Mouse (Mus musculus) hindbrain, embryonic 14.5 days (tissue): Measurements from ENCODE around the gene Caap1. TPM values are rescaled to one million over a fixed set of nuclear protein-coding genes. Genes with fewer than 3 reads are reported as not detected.

ENCODE experiments used
- ATAC-seq: fragments of 200-750 bp; cut with Nextera tagmentation; 2 replicates; pipeline ENCODE4 v1.8.0; 2017; ENCODE audit warnings: moderate number of reproducible peaks, mild to moderate bottlenecking, moderate TSS enrichment, moderate library complexity; ENCODE audit not compliant: low FRiP score
- DNase-seq: peaks from one replicate; pipeline ENCODE4 v3.0.0-alpha.2; 2015; ENCODE audit warnings: low spot score
- H3K27ac ChIP-seq: fragments of 300-500 bp; sonication (generic); 2 replicates; pipeline ENCODE4 v1.5.1; 2014; ENCODE audit warnings: mild to moderate bottlenecking, moderate library complexity
- H3K27me3 ChIP-seq: fragments of 300-500 bp; sonication (generic); 2 replicates; pipeline ENCODE4 v1.6.1; 2014; ENCODE audit warnings: mild to moderate bottlenecking, low read length, mixed read lengths; ENCODE audit not compliant: control insufficient read depth, insufficient read depth
- H3K36me3 ChIP-seq: fragments of 300-500 bp; sonication (generic); replicated peaks from 2 replicates; pipeline ENCODE4 v1.6.1; 2014; ENCODE audit not compliant: control insufficient read depth, insufficient read depth
- H3K4me1 ChIP-seq: fragments of 300-500 bp; sonication (generic); replicated peaks from 2 replicates; pipeline ENCODE4 v1.6.1; 2014; ENCODE audit warnings: antibody characterized with exemption, low read length, mixed read lengths; ENCODE audit not compliant: control insufficient read depth, insufficient read depth
- H3K4me2 ChIP-seq: fragments of 300-500 bp; sonication (generic); replicated peaks from 2 replicates; pipeline ENCODE4 v1.6.1; 2014; ENCODE audit warnings: mild to moderate bottlenecking, moderate library complexity
- H3K4me3 ChIP-seq: fragments of 300-500 bp; sonication (generic); replicated peaks from 2 replicates; pipeline ENCODE4 v1.5.1; 2014; ENCODE audit warnings: mild to moderate bottlenecking, low read length
- H3K9ac ChIP-seq: fragments of 300-500 bp; sonication (generic); 2 replicates; pipeline ENCODE4 v1.6.1; 2014
- H3K9me3 ChIP-seq: fragments of 300-500 bp; sonication (generic); 2 replicates; pipeline ENCODE4 v1.6.1; 2016; ENCODE audit warnings: low read length; ENCODE audit not compliant: control insufficient read depth
- WGBS: fragments of 180-500 bp; shearing (Covaris S2); extraction: QIAGEN DNeasy Blood & Tissue Kit; methylation state at CpG from one replicate; pipeline ENCODE4 v1.1.7; 2014; 5-methylcytosine and 5-hydroxymethylcytosine counted together
- polyA plus RNA-seq: library from polyadenylated mRNA; unstranded; fragments of >200 nt; fragmentation: Nextera tagmentation; extraction: Ambion mirVana; gene quantifications from 2 replicates; pipeline ENCODE4 v1.2.1, GENCODE M21; 2014

The Caap1 gene
- polyA plus RNA-seq, 1 experiment from 2014 or later = 19.4 TPM

- Histone ChIP-seq H3K36me3 (peaks cover 74% of the 10 kb centered on the region), H3K4me2 (no peak overlapping the region), H3K27me3 (no peaks in the 10 kb centered on the region), H3K9ac (no peak overlapping the region), H3K4me3 (no peak overlapping the region), H3K4me1 (no peaks in the 10 kb centered on the region), H3K9me3 (no peaks in the 10 kb centered on the region), H3K27ac (no peak overlapping the region)
- no peak for DNase-seq
- no peak for ATAC-seq
- WGBS = 96% methylated on average over 4 of the region's 4 CpGs
Measured at GRCm38 (mm10) chr4:94572677-94573076, 16.1 kb upstream of the Caap1 start.

DNA sequence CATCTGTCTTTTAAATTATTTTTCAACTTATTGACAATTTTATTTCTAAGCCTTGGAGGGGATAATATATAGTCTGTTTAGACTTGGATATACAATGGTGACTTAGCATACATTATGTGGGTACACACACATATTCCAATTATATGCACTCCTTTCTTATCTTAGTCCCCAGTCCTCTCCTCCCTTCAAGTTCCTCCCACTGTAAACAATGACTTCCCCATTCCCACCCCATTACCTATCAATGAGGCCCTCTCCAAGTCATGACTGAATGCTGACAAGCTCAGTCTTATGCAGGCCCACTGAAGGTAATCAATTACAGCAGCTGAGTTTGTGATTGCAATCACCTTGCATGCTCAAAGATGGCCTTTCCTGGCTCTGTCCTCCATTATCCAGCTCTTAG lies 7.7 kb upstream of the Caap1 start:
- H3K27ac ChIP-seq = no peak overlapping the region
- ATAC-seq = no peak

GRCm38 (mm10) chr4:94561954-94562648 lies 5.5 kb upstream of the Caap1 start:
- no peaks in the 10 kb centered on the region for H3K36me3 ChIP-seq
- no peak overlapping the region for H3K9ac ChIP-seq
- no peaks in the 10 kb centered on the region for H3K9me3 ChIP-seq
- no peak overlapping the region for H3K27ac ChIP-seq
- DNase-seq (no peak), ATAC-seq (no peak)
- no peaks in the 10 kb centered on the region for H3K27me3 ChIP-seq
- H3K4me1 ChIP-seq = no peaks in the 10 kb centered on the region
- no peak overlapping the region for H3K4me2 ChIP-seq
- WGBS = 83% methylated on average over 7 of the region's 7 CpGs
- H3K4me3 ChIP-seq = no peak overlapping the region

More for the DNA sequence above, 7.7 kb upstream of the Caap1 start:
- Histone ChIP-seq H3K4me3 (no peak overlapping the region), H3K4me2 (no peak overlapping the region), H3K4me1 (no peaks in the 10 kb centered on the region), H3K9ac (no peak overlapping the region), H3K27me3 (no peaks in the 10 kb centered on the region), H3K9me3 (no peaks in the 10 kb centered on the region), H3K36me3 (peaks cover 10% of the 10 kb centered on the region)
- DNase-seq = no peak

DNA sequence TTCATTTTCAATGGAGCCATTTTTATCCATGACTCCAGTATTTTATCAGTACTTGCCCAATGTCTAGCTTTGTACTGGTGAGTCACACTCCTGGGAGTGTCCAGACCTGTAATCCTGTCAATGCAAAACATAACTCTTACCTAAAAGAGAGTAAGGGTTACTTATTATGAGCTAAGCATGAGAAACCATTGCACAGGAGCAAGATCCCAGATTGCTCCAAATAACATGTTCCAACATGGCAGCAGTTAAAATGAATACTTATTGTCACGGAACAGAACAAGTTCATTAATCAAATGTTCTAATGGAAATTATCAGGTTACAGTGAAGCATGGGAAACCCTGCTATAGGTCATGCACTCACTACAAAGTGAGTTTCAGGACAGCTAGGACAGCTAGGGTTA lies 3.7 kb upstream of the Caap1 start:
- Histone ChIP-seq H3K9ac (no peak overlapping the region), H3K4me1 (peaks cover 6% of the 10 kb centered on the region), H3K9me3 (no peaks in the 10 kb centered on the region), H3K4me2 (no peak overlapping the region), H3K36me3 (no peaks in the 10 kb centered on the region), H3K27ac (no peak overlapping the region), H3K27me3 (no peaks in the 10 kb centered on the region), H3K4me3 (no peak overlapping the region)
- WGBS = 79% methylated on average over 1 of the region's 1 CpGs
- ATAC-seq (no peak), DNase-seq (no peak)

GRCm38 (mm10) chr4:94559266-94559665 lies 2.7 kb upstream of the Caap1 start:
- H3K27ac ChIP-seq = no peak overlapping the region
- H3K27me3 ChIP-seq = no peaks in the 10 kb centered on the region
- H3K9me3 ChIP-seq = no peaks in the 10 kb centered on the region
- peaks cover 12% of the 10 kb centered on the region for H3K4me1 ChIP-seq
- no peak overlapping the region for H3K4me2 ChIP-seq
- DNase-seq = no peak
- no peak for ATAC-seq
- WGBS = 37% methylated on average over 2 of the region's 2 CpGs
- H3K4me3 ChIP-seq = no peak overlapping the region
- H3K9ac ChIP-seq = no peak overlapping the region
- no peaks in the 10 kb centered on the region for H3K36me3 ChIP-seq

- no peak for ATAC-seq
- WGBS = 77% methylated on average over 7 of the region's 7 CpGs
- Histone ChIP-seq H3K4me1 (peaks cover 12% of the 10 kb centered on the region), H3K4me2 (peak overlapping the region; percentile 87), H3K36me3 (no peaks in the 10 kb centered on the region), H3K27me3 (no peaks in the 10 kb centered on the region), H3K4me3 (peak overlapping the region; percentile 98), H3K9me3 (no peaks in the 10 kb centered on the region), H3K9ac (no peak overlapping the region), H3K27ac (peak overlapping the region; percentile 90; the same call in 1 of the 2 replicates)
- no peak for DNase-seq
Measured at GRCm38 (mm10) chr4:94557145-94557544, 549 bp upstream of the Caap1 start.

DNA sequence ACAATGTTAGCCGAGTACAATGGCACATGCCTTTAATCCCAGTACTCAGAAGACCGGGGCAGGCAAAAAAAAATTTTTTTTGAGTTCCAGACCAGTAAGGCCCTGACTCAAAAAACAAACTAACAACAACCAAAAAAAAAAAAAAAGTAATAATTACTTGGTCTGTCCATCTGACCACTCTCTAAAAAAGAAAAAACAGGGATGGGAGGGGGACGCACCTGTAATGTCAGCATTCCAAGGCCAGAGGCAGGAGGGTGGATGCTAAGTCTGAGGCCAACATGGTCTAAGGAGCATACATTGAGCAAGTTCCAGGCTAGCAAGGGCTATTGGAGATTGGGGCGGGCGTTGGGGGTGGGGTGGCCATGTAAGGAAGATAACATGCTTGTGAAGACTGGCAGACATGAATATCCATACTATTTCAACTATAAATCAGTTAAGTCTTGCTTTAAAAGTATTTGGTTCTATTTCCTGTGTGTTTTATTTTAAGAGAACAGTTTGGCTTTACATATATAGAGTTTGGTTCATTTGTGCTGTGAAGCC lies 1.6 kb downstream of the Caap1 start:
- Histone ChIP-seq H3K27ac (no peak overlapping the region), H3K27me3 (no peaks in the 10 kb centered on the region), H3K4me3 (peak overlapping the region; percentile 98), H3K4me2 (peak overlapping the region; percentile 87), H3K9ac (no peak overlapping the region), H3K9me3 (no peaks in the 10 kb centered on the region), H3K4me1 (peaks cover 12% of the 10 kb centered on the region), H3K36me3 (no peaks in the 10 kb centered on the region)
- 91% methylated on average over 5 of the region's 5 CpGs for WGBS
- DNase-seq = no peak
- ATAC-seq = no peak

DNA sequence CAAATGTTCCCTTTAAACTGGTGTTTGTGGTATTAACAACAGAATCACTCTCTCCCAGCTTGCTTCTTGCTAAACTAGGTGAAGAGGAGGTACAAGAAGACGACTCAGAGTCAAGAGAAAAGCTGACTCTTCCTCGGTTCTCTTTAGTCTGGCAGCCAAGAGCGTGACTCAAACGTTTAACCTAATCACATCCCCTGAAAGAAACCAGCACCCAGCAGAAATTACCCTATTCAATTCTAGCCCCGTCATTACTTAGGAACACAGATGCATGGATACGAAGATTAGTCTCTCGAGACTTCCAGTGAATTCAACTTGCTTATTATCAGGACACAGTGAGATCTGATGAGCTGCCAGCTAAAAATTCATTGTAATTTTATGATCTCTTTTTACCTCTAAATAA lies 12.3 kb downstream of the Caap1 start:
- Histone ChIP-seq H3K36me3 (peaks cover 56% of the 10 kb centered on the region), H3K27me3 (no peaks in the 10 kb centered on the region), H3K9ac (no peak overlapping the region), H3K9me3 (no peaks in the 10 kb centered on the region), H3K27ac (no peak overlapping the region), H3K4me3 (no peak overlapping the region), H3K4me2 (no peak overlapping the region), H3K4me1 (no peaks in the 10 kb centered on the region)
- ATAC-seq (no peak), DNase-seq (no peak)
- 48% methylated on average over 7 of the region's 7 CpGs for WGBS

DNA sequence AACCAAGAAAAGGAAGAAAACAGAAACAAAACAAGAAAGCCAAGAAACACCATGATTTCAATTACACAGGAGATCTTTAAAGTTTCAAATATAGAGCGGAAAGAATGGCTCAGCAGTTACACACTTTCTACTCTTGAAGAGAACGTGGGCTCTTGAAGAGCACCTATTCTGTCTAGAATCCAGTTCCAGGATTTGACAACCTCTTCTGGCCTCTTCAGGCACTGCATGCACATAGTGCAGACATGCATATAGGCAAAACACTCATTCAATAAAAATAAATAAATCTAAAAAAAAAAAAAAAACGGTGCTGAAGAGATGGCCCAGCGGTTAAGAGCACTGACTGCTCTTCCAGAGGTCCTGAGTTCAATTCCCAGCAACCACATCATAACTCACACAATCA lies 13.6 kb downstream of the Caap1 start:
- H3K9me3 ChIP-seq = no peaks in the 10 kb centered on the region
- H3K27ac ChIP-seq = no peak overlapping the region
- peaks cover 53% of the 10 kb centered on the region for H3K36me3 ChIP-seq
- H3K4me2 ChIP-seq = no peak overlapping the region
- no peaks in the 10 kb centered on the region for H3K27me3 ChIP-seq
- no peak for DNase-seq
- no peak for ATAC-seq
- H3K4me3 ChIP-seq = no peak overlapping the region
- no peak overlapping the region for H3K9ac ChIP-seq
- no peaks in the 10 kb centered on the region for H3K4me1 ChIP-seq
- WGBS = 93% methylated on average over 4 of the region's 4 CpGs

DNA sequence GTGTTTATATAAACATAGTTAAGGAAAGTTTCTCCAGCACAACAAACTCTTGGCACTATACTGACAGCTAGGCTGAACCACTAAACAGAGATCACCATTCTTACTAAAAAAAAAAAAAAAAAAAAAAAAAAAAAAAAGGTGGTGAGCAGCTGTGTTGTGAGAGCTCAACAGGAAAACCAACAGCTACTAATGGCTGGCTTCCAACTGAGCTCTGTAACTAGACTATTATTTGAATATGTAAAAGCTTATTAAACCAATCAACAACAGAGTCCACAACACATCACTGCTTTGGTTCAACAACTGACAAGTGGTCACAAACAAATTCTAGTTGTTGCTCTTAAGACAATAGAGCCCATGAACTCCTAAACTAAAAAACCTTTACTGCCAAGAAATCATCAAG lies 23.4 kb downstream of the Caap1 start:
- H3K4me2 ChIP-seq = no peak overlapping the region
- ATAC-seq (no peak), DNase-seq (no peak)
- H3K4me3 ChIP-seq = no peak overlapping the region
- H3K9me3 ChIP-seq = no peaks in the 10 kb centered on the region
- no peak overlapping the region for H3K9ac ChIP-seq
- no peaks in the 10 kb centered on the region for H3K27me3 ChIP-seq
- H3K27ac ChIP-seq = no peak overlapping the region
- no peaks in the 10 kb centered on the region for H3K4me1 ChIP-seq
- H3K36me3 ChIP-seq = peaks cover 8% of the 10 kb centered on the region
